Mouse (Mus musculus): ENCODE measurements around the gene Nr4a1.
A peak's percentile ranks its signal among the peaks of the same experiment; 100 is the strongest.

Gene Nr4a1

DNA sequence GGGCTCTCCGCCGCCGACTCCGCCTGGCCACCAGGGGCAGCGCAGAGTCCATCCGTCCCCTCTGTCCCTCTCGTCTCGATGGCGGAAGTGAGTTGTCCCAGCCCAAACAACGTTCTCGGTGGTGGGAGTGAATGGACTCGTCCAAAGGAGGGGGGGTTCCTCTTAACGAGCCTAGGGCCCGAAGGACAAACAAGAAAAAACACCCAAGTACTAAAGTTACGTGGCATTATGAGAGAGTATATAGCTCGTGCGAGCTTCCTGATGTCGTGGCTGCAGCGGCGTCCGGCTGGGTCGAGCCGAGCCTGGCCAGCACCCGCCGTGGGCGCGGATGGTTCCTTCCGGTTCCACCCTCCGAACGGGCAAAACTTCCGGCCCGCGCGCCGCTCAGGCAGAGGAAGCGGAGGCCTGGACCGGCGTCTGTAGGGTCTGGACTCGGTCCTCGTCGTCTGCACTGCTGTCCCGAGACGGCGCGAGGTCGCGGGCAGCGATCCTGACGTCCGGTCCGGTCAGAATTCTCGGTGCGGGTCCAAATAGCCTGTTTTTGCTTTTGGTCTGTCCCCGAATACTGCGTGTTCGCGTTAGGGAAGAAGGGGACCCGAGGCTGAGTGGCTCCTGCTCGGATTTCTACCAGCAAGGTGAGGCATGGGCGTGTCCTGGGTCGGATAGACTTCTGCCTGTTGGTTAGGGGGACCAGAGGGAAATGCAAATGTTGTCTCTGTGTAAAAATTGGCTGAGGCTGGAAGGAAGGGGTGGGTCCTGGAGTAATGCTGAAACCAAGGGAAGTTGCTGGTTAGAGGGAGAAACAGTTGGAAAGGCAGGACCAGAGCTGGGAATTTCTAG lies 30.1 kb downstream of the Nr4a1 start, which contains the start of gene Atg101:
Gene Atg101 (plus strand): TSS at position 362 of the 840 bp plus-strand sequence.
- peak; percentile 96 for DNase-seq (ENCODE audit: low read depth, low spot score)

GRCm38 (mm10) chr15:101286129-101286770 lies 32.2 kb downstream of the Nr4a1 start:
- DNase-seq (ENCODE audit: low read depth, low spot score): peak; percentile 58

- no peak for DNase-seq (ENCODE audit: low read depth, low spot score)
Measured at GRCm38 (mm10) chr15:101287361-101287760, 33.3 kb downstream of the Nr4a1 start.

- DNase-seq (ENCODE audit: low read depth, low spot score): no peak
Measured at GRCm38 (mm10) chr15:101290354-101290753, 36.3 kb downstream of the Nr4a1 start.

- no peak for DNase-seq (ENCODE audit: low read depth, low spot score)
Measured at GRCm38 (mm10) chr15:101292012-101292411, 37.9 kb downstream of the Nr4a1 start.

DNA sequence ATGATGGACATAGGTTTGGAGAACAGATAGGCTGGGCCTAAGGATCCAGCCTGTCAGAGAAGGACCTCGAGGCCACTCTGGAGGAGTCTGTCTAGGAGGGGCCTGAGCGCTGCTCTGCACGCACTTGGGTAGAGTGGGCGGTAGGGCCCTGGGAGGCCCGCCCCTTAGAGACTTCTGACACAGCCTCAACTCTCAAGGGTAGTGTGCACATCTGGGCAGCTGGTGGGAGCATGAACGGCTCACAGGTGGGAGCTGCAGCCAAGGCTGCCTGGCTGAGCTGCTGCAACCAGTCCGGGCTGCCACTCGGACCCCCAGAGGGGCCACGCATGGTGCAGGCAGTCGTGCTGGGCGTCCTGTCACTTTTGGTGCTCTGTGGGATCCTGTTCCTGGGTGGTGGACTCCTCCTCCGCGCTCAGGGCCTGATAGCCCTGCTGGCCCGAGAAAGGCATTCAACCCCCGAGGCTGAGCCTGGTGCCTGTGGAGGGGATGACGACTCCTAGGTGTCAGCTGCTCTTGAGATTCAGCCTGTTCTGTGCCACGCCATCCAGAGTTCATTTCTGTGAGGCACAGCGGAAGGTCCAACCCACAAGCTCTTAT lies 39.1 kb downstream of the Nr4a1 start, which contains the start of gene 6030408B16Rik:
Gene 6030408B16Rik (plus strand): TSS at position 188 of the 597 bp plus-strand sequence.
- DNase-seq (ENCODE audit: low read depth, low spot score): no peak

- no peak for DNase-seq (ENCODE audit: low read depth, low spot score)
Measured at GRCm38 (mm10) chr15:101294028-101294894, 40.2 kb downstream of the Nr4a1 start.

- DNase-seq (ENCODE audit: low read depth, low spot score): no peak
Measured at GRCm38 (mm10) chr15:101295106-101295505, 41.0 kb downstream of the Nr4a1 start.

DNA sequence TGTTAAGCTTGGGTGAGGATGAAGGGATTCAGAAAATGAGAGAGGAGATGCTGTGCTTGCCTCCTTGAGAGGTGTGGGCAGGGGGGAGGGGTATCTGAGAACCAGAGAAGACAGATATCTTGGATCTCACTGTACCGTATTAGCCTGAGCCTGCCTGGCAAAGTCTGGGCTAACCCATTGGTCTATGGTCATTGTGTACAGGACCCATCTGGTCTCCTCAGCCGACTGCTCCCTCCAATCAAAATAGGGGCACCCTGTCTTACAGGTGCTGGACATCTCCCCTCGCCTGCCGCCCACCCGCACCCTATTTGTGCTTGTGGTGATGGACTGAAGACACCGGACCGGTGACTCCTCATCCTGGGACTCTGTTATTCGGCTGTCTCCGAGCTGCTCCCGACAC lies 41.5 kb downstream of the Nr4a1 start:
- DNase-seq (ENCODE audit: low read depth, low spot score): no peak

DNA sequence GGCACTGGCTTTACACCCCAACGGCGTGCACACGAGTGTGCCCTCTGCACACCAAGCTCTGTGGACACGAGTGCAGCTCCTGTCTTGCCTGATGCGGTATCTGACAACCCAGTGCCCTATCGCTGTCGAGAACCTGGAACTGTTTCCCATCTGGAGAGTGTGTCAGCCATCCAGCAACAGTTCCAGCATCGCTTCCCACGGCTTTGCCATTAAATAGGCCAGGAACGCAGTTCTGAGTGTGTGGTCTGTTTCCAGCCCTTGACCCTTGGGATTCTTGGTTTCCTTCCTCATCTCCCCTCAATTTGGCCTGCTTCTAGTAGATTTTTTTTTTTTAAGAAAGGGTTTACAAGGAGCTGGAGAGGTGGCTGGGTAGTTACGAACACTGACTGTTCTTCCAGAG lies 42.0 kb downstream of the Nr4a1 start:
- DNase-seq (ENCODE audit: low read depth, low spot score): no peak

DNA sequence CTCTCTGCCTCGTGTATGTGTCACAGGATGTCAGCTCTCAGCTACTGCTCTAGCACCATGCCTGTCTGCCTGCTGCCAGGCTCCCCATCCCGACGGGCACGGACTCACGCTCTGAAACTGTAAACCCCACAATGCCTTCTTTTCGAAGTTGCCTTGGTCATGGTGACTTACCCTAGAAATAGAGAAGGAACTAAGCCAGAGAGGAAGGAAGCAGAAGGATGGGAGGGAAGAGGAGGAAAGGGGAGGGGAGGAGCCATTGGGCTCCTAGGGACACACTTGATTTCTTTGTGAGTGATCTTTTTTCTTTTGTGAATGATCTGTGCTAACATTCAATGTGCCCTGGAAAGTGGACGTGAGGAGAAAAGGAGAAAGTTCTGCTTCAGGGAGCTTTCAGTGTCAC lies 43.9 kb downstream of the Nr4a1 start:
- DNase-seq (ENCODE audit: low read depth, low spot score): no peak

DNA sequence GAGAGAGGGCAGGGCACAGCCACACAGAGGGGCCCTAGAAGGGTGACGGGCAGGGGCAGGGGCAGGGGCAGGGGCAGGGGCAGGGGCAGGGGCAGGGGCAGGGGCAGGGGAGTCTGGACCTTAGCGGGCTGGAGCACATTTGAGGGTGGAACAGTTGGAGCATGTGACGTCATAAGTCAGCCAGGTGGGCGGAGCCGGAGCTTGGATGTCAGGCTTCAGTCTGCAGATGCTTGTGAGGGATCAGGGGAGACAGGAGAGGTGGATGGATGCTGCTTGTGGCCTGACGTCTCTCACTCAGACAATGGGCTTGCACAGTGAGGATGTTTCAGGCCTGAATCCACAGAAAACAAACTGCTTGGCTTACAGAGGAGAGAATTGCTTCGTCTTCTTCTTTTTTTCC lies 44.5 kb downstream of the Nr4a1 start:
- peak; percentile 78 for DNase-seq (ENCODE audit: low read depth, low spot score)

DNA sequence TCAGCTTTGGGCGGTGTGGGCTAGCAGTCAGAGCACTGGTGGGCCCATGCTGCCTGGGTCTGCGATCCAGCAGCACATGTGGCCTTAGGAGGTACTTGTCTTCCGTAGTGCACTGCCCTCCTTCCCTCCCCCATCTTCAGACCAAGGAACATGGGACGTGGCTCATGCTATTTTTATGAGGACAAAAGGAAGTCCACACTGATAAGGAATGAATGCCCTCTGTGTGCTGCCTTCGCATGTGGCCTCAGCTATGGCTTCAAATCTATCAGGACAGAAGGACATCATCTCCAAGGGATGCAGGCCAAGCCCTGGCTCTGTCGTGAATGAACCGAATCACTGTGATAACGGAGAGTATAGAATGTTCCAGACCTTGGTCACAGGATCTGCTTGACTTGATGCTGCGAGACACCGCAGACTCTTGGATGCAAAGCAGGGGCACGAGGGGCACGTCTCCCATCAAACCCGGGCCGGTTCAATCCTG lies 45.5 kb downstream of the Nr4a1 start:
- DNase-seq (ENCODE audit: low read depth, low spot score): no peak

DNA sequence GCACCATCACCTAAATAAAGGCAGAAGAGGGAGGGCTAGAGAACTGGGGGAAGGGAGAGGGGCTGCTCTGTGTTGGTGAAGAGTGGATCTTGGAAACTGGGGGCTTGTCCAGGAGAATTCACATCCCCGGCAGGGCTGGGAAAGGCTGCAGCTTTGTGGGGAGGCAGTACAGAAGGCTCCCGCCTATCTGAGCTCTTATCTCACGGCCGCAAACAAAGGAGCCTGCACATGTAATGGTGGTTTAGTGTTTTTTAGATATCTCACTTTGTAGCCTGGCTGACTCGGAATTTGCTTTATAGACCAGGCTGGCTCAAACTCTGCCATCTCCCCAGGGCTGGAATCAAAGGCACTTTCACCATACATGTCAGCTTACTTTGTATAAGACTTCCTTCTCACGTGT lies 46.1 kb downstream of the Nr4a1 start:
- no peak for DNase-seq (ENCODE audit: low read depth, low spot score)

GRCm38 (mm10) chr15:101302201-101302600 lies 48.1 kb downstream of the Nr4a1 start:
- DNase-seq (ENCODE audit: low read depth, low spot score): no peak

GRCm38 (mm10) chr15:101303830-101304229 lies 49.8 kb downstream of the Nr4a1 start:
- DNase-seq (ENCODE audit: low read depth, low spot score): no peak

- no peak for DNase-seq (ENCODE audit: low read depth, low spot score)
Measured at GRCm38 (mm10) chr15:101306459-101306858, 52.4 kb downstream of the Nr4a1 start.

- no peak for DNase-seq (ENCODE audit: low read depth, low spot score)
Measured at GRCm38 (mm10) chr15:101308440-101309348, 54.6 kb downstream of the Nr4a1 start.

DNA sequence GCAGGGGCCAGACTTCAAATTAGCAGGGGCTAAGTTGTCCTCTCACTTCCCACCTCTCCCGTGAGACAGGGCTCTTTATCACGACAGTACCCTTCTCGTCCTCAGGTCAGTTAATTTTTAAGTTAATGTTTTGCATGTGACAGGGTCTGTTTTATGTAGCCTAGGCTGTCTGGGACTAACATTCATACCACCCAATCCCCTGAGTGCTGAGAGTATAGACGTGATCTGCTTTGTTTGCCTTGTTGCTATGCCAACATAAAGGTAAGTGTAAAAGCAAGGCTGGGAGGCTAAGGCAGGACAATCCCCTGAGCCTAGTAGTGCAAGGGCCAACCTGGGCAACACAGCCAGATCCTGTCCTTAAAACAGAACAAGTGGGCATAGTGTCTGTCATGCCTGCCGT lies 55.4 kb downstream of the Nr4a1 start:
- no peak for DNase-seq (ENCODE audit: low read depth, low spot score)

DNA sequence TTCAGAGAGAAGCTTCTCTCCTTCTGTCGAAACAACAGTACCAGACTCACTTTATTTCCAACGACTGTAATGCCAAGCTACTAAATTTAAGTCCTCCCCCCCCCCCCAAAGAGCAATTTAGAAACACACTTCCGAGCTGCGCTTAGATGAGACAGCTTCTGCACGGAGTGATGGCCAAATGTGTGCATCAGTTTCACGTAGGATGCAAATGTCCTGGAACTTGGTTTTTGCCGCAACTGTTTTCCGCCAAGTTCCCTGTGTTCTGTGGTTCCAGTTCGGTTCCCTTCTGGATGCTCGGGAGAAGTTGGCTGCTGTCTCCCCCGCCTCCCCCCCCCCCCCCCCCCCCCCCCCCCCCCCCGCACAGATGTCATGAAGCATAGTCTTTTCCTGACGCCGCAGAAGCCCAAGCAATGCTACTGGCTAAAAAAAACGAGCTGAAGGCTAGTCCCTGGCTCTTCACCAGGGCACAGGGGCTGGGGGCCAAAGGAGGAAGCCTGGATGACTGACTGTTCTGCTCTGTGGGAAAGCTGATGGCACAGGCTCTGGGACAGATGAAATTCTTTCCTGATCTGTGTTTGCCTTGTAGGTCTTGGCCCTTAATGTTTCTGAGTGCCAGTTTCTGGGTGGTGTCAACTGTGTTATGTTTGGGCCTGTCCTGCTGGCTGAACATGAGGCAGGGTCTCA lies 57.2 kb downstream of the Nr4a1 start:
- DNase-seq (ENCODE audit: low read depth, low spot score): no peak
